Mouse (Mus musculus) splenic B cell, adult 2 months (primary cell): ENCODE results near the gene Exoc1.

Experiments
- DNase-seq: peaks from one replicate; pipeline ENCODE4 v3.0.0-alpha.2; 2011; ENCODE audit warnings: low read depth, low spot score
- H3K27me3 ChIP-seq: 2 replicates; pipeline ENCODE4 v1.6.1; 2012; ENCODE audit warnings: mild to moderate bottlenecking, low read length, moderate library complexity, mixed read lengths; ENCODE audit not compliant: control insufficient read depth, poor library complexity, insufficient read depth, severe bottlenecking
- H3K36me3 ChIP-seq: 2 replicates; pipeline ENCODE4 v1.6.1; 2012; ENCODE audit warnings: mild to moderate bottlenecking, low read length, moderate library complexity, mixed read lengths; ENCODE audit not compliant: control insufficient read depth, poor library complexity, insufficient read depth, severe bottlenecking

The Exoc1 gene

GRCm38 (mm10) chr5:76574251-76574650, 45.1 kb downstream of the Exoc1 start:
- Histone ChIP-seq H3K36me3 (no peaks in the 10 kb centered on the region; the same call in 1 of the 2 replicates), H3K27me3 (no peaks in the 10 kb centered on the region; the same call in 1 of the 2 replicates)
- no peak for DNase-seq

GRCm38 (mm10) chr5:76577026-76577425, 47.9 kb downstream of the Exoc1 start:
- no peak for DNase-seq
- Histone ChIP-seq H3K27me3 (no peaks in the 10 kb centered on the region; the same call in 1 of the 2 replicates), H3K36me3 (no peaks in the 10 kb centered on the region)

DNA sequence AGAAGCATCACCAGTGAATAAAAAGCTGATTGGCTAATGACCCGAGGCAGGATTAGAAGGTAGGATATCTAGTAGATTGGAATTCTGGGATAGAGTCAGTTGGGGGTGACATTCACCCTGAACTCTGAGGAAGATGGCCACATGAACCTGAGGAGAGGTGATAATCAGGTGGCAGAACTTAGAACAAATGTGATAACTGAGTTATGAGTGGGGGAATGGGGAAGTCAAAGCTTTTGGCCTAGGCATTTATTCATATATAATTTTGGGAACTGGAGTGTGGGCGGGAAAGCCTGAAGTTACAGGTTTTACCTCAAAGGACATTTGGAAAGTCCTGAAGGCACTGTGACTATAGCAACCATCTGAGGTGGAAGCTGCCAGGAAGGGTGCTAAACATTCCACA, 56.3 kb downstream of the Exoc1 start:
- no peaks in the 10 kb centered on the region for H3K27me3 ChIP-seq
- H3K36me3 ChIP-seq: no peaks in the 10 kb centered on the region
- no peak for DNase-seq

GRCm38 (mm10) chr5:76588551-76589283, 59.6 kb downstream of the Exoc1 start, which contains the start of gene Cep135:
Gene Cep135 (plus strand): TSS chr5:76588698.
- no peaks in the 10 kb centered on the region for H3K27me3 ChIP-seq
- peak; percentile 89 for DNase-seq
- peaks cover 6% of the 10 kb centered on the region; the same call in 1 of the 2 replicates for H3K36me3 ChIP-seq

DNA sequence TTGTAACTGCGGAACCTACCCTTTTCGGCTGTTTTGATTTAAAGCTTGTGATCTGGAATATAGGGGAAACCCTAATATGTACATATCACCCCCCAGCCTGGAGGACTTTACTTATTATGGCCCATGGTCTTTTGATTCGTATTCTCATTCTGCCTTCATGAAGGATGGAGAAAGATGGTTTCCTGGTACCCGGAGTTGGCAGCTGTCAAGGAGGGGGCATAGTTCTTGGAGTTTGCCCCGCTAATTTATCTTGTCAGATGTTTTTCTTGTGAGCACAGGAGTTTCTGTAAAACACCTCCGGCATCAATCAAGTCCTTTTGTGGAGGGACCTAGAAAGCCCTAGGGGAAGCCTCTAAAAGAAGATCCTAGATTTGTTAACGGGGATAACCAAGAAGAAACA, 60.2 kb downstream of the Exoc1 start:
- no peaks in the 10 kb centered on the region for H3K27me3 ChIP-seq
- no peak for DNase-seq
- peaks cover 9% of the 10 kb centered on the region; the same call in 1 of the 2 replicates for H3K36me3 ChIP-seq

DNA sequence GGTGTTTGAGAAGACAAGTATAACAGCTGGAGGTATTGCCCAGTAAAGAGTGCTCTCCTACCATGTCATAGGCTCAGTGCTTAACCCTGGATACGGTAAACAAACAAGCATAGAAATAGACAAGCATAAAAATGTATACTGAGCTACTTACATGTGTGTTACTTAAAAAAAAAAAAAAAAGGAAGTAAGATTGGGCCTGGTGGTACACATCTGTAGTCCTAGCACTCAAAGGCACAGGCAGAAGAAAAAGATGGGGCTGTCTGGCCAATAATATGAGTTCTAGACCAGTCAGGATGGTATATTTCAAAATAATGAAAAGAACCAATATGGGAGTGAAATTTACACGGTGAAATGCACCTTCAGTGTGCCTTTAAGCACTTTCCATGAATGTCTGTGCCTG, 60.9 kb downstream of the Exoc1 start:
- DNase-seq: peak; percentile 12
- Histone ChIP-seq H3K27me3 (no peaks in the 10 kb centered on the region), H3K36me3 (peaks cover 11% of the 10 kb centered on the region; the same call in 1 of the 2 replicates)

DNA sequence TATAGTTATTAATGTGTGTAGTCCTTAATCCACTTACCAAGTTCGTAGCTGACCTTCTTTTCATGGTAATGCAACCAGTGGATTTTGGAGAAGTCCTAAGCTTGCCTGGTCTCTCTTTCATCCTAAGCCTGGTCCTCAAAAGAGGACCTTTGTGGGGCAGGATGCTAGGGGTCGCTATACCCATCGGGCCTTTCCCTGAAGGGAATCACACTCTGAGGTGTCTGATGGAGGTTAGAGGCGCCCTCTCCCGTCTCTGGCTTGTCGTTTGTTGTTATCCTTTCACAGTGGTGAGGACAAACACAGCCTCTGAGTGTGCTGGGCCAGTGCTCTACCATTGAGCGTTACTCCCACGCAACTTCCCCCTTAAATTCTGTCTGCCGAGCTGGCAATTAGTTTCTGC, 62.8 kb downstream of the Exoc1 start:
- DNase-seq: no peak
- peaks cover 17% of the 10 kb centered on the region for H3K36me3 ChIP-seq
- H3K27me3 ChIP-seq: no peaks in the 10 kb centered on the region

- no peak for DNase-seq
- peaks cover 9% of the 10 kb centered on the region for H3K36me3 ChIP-seq
- H3K27me3 ChIP-seq: no peaks in the 10 kb centered on the region
Observed at GRCm38 (mm10) chr5:76609702-76610370, 80.7 kb downstream of the Exoc1 start.

GRCm38 (mm10) chr5:76612867-76613499, 83.9 kb downstream of the Exoc1 start:
- Histone ChIP-seq H3K36me3 (peaks cover 11% of the 10 kb centered on the region), H3K27me3 (no peaks in the 10 kb centered on the region)
- DNase-seq: no peak

- Histone ChIP-seq H3K27me3 (no peaks in the 10 kb centered on the region), H3K36me3 (peaks cover 12% of the 10 kb centered on the region; the same call in 1 of the 2 replicates)
- DNase-seq: no peak
Observed at GRCm38 (mm10) chr5:76615276-76615675, 86.2 kb downstream of the Exoc1 start.

DNA sequence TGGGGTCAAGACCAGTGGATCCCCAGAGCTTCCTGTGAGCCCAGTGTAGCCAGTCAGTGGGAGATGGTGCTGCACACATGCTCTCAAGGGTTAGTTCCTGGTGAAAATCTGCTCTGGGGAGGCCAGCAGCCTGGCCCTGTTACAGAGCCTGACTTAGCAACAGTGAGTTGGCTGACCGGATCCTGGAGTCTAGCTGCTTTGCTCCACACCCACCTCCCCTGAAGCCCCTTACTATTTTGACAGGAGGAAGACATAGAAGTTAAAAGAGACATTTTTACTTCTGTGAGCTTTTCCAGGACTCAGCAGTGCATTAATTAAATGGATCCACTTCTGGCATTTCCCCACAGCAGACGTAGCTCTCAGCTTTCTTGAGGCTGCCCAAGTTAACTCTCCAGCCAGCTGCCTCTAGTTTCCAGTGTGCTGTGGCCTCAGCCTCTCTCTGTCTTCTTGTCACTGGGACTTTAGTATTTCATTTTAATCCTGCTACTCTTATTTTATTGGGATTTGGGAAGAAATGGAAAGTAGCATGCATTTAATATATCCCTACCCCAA, 87.2 kb downstream of the Exoc1 start:
- no peak for DNase-seq
- Histone ChIP-seq H3K27me3 (no peaks in the 10 kb centered on the region), H3K36me3 (peaks cover 12% of the 10 kb centered on the region; the same call in 1 of the 2 replicates)

DNA sequence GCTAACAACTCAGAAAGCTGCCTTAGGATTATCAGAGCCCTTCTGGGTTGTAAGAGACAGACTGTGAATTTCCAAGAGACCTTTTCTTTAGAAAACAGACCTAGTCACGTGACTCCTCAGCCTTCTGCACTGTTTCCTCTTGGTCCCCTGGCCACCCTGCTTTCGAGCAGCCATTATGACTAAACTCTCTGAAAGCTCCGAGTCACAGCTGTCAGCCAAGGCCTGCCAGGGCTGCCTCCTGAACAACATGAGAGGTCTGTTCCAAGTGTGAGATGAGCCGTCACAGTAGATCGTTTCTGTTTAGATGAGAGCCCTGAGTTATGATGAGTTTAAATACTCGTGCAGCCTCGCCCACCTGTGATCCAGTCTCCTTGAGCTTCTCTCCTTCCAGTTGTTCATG, 89.6 kb downstream of the Exoc1 start:
- DNase-seq: no peak
- Histone ChIP-seq H3K27me3 (no peaks in the 10 kb centered on the region), H3K36me3 (peaks cover 7% of the 10 kb centered on the region; the same call in 1 of the 2 replicates)
